Mouse (Mus musculus) stomach, embryonic 14.5 days (tissue): ENCODE measurements around the gene Armh3. TPM values are rescaled to one million over a fixed set of nuclear protein-coding genes. Genes with fewer than 3 reads are reported as not detected.
A peak's percentile ranks its signal among the peaks of the same experiment; 100 is the strongest.
"Not testable (repeated sequence)": the region's sequence is repeated elsewhere in the genome, so short reads cannot be mapped to it uniquely, and the experiment has no call there.

Experiments
- ATAC-seq: fragments of 200-750 bp; cut with Nextera tagmentation; 2 replicates; pipeline ENCODE4 v1.8.0; 2017; ENCODE audit warnings: low read depth, moderate TSS enrichment; ENCODE audit not compliant: insufficient number of reproducible peaks, insufficient read depth, low FRiP score
- H3K27ac ChIP-seq: fragments of 300-500 bp; sonication (generic); 2 replicates; pipeline ENCODE4 v1.5.1; 2014; ENCODE audit warnings: mild to moderate bottlenecking, low read length, moderate library complexity, mixed read lengths
- H3K27me3 ChIP-seq: fragments of 300-500 bp; sonication (generic); 2 replicates; pipeline ENCODE4 v1.6.1; 2014; ENCODE audit warnings: low read length, control low read depth, mixed read lengths; ENCODE audit not compliant: control insufficient read depth, insufficient read depth
- H3K36me3 ChIP-seq: fragments of 300-500 bp; sonication (generic); 2 replicates; pipeline ENCODE4 v1.6.1; 2014; ENCODE audit warnings: mild to moderate bottlenecking, control low read depth, low read length, moderate library complexity, mixed read lengths; ENCODE audit not compliant: control insufficient read depth, insufficient read depth
- H3K4me1 ChIP-seq: fragments of 300-500 bp; sonication (generic); 2 replicates; pipeline ENCODE4 v1.6.1; 2014; ENCODE audit warnings: low read length, control low read depth, mixed read lengths; ENCODE audit not compliant: control insufficient read depth, insufficient read depth
- H3K4me2 ChIP-seq: fragments of 300-500 bp; sonication (generic); replicated peaks from 2 replicates; pipeline ENCODE4 v1.6.1; 2014; ENCODE audit warnings: low read depth, low read length, control low read depth
- H3K4me3 ChIP-seq: fragments of 300-500 bp; sonication (generic); 2 replicates; pipeline ENCODE4 v1.5.1; 2014; ENCODE audit warnings: low read depth, low read length, control low read depth
- H3K9ac ChIP-seq: fragments of 300-500 bp; sonication (generic); replicated peaks from 2 replicates; pipeline ENCODE4 v1.6.1; 2014; ENCODE audit warnings: low read depth, mild to moderate bottlenecking, control low read depth, low read length, moderate library complexity, mixed read lengths
- H3K9me3 ChIP-seq: fragments of 300-500 bp; sonication (generic); 2 replicates; pipeline ENCODE4 v1.6.1; 2016; ENCODE audit warnings: low read depth, low read length, control low read depth; ENCODE audit not compliant: control insufficient read depth
- WGBS: fragments of 180-500 bp; shearing (Covaris S2); extraction: QIAGEN DNeasy Blood & Tissue Kit; methylation state at CpG from one replicate; pipeline ENCODE4 v1.1.7; 2014; 5-methylcytosine and 5-hydroxymethylcytosine counted together
- polyA plus RNA-seq: library from polyadenylated mRNA; unstranded; fragments of >200 nt; fragmentation: Nextera tagmentation; extraction: Ambion mirVana; gene quantifications from 2 replicates; pipeline ENCODE4 v1.2.1, GENCODE M21; 2014

Gene Armh3
- polyA plus RNA-seq, 1 experiment from 2014 or later = 21.0 TPM

DNA sequence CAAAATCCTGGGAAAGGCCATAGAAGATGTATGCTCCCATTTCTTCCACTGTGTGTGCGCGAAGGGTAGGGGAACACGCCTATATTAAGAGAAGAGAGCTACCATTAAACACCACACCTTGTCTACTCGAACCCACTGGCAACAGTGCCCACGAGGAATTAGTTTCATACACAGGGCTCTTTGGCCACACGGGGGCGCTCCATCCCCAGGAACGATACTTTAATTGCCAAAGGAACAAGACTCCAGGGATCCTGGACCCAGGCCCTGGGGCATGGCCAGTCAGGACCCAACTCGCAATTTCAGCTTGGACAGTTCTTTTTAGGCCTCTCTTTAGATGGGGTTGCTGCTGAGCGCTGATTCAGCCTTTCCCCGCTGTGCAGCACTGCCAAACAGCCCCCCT lies 185.0 kb downstream of the Armh3 start:
- 5% methylated on average over 11 of the region's 11 CpGs for WGBS
- Histone ChIP-seq H3K9ac (no peak overlapping the region), H3K27me3 (no peaks in the 10 kb centered on the region), H3K4me3 (no peak overlapping the region), H3K4me2 (no peak overlapping the region), H3K4me1 (peaks cover 32% of the 10 kb centered on the region), H3K9me3 (no peaks in the 10 kb centered on the region), H3K27ac (no peak overlapping the region), H3K36me3 (no peaks in the 10 kb centered on the region)
- ATAC-seq = no peak

DNA sequence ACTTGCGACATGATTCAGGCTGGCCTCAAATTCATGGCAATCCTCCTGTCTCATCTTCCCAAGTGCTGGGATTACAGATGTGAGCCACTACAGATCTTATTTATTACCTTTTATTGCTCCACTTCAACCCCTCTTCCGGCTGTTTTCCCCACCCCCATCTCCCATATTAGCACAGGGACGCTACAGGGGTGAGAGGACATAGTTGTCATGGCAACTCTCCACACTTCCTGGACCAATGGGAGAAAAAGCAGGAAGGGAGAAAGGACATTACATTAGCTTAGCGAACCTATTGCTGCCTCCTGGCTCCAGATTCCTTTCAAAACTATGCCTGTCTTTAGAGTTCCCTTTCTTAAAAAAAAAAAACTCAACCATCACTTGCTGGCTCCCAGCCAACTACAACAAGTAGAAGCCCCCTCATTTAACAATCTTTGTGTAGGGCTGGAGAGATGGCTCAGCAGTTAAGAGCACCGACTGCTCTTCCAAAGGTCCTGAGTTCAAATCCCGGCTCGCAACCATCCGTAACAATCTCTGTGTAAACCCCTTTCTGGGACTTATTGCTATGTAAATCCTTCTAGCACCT lies 185.5 kb downstream of the Armh3 start:
- WGBS = 17% methylated on average over 8 of the region's 8 CpGs
- Histone ChIP-seq H3K9me3 (no peaks in the 10 kb centered on the region), H3K27ac (no peak overlapping the region), H3K27me3 (no peaks in the 10 kb centered on the region), H3K9ac (no peak overlapping the region), H3K4me1 (peaks cover 27% of the 10 kb centered on the region), H3K4me2 (peak overlapping the region; percentile 37), H3K4me3 (no peak overlapping the region), H3K36me3 (no peaks in the 10 kb centered on the region)
- ATAC-seq = no peak

DNA sequence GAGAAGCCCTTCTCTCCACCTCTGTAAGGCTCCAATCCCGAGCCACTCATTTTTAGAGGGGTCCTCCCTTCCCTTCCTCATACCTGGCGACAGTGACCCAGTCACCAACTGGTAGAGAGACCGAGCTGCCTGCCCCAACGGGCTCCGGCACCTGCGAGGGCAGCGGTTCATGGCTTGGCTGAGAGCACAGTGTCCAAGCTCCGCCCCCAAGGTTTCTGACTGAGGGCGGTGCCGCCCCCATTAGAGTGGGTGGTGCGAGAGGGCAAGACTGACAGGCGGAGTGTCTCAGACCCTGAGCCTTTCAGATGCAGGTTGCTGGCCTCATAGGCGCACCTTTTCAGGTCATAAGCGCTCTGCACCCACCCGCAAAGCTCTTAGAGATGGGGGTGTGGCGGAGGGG lies 186.2 kb downstream of the Armh3 start:
- H3K9me3 ChIP-seq = no peaks in the 10 kb centered on the region
- peak overlapping the region; percentile 37 for H3K4me2 ChIP-seq
- no peak overlapping the region for H3K4me3 ChIP-seq
- no peaks in the 10 kb centered on the region for H3K27me3 ChIP-seq
- WGBS = 3% methylated on average over 16 of the region's 16 CpGs
- no peak overlapping the region for H3K27ac ChIP-seq
- no peak overlapping the region for H3K9ac ChIP-seq
- H3K4me1 ChIP-seq = peaks cover 22% of the 10 kb centered on the region
- ATAC-seq = peak; percentile 46; the same call in 1 of the 2 replicates
- H3K36me3 ChIP-seq = no peaks in the 10 kb centered on the region

DNA sequence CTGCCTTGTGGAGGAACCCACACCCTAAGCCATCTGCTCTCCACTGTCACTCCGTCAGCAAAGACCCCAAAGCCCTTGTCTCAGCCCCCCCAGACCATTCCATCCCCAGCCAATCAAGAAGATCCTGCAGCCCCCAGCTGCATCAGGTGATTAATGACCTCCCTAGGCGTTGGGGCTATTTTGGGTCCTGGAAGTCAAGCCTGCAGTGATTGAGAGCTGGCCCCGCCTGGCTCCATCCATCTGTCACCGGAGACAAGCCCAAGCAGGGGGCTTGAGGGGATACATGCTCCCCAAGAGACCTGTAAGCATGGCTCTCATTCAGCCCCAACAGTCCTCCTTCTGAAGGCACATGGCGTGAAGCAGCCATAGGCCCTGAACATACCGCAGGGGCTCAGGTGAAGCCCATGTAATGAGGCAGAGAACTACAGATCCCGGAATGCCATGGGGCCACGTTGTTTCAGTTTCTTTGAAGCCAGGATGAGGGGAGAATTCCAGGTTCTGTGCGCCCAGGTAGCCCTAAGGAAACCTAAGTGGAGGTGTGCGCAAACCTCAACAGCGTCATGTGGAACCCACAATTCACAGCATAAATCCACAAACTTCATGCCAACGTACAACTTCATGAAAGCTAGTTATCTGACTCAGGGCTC lies 187.1 kb downstream of the Armh3 start:
- no peak overlapping the region for H3K4me2 ChIP-seq
- 50% methylated on average over 12 of the region's 12 CpGs for WGBS
- H3K36me3 ChIP-seq = no peaks in the 10 kb centered on the region

DNA sequence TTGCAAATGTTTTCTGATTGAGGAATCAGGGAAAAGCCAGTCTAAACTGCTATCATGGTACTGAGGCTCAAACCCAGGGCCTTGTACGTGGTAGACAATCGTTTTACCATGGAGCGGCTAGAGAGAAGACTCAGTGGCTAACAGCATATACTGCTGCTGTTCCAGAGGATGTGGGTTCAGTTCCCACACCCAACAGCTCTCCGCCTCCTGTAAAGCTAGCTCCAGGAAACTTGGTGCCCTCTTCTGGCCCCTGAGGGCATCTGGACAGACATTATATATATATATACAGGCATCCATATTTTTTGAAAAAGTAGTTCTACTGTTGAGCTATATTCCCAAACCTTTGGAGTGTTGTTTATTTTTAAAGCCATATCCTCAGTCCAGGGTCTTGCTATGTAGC lies 190.6 kb downstream of the Armh3 start:
- WGBS = 90% methylated on average over 4 of the region's 4 CpGs
- no peaks in the 10 kb centered on the region for H3K36me3 ChIP-seq
- no peaks in the 10 kb centered on the region for H3K9me3 ChIP-seq
- H3K27me3 ChIP-seq = no peaks in the 10 kb centered on the region
- ATAC-seq = no peak
- no peak overlapping the region for H3K9ac ChIP-seq
- H3K4me3 ChIP-seq = no peak overlapping the region
- no peak overlapping the region for H3K4me2 ChIP-seq
- peaks cover 7% of the 10 kb centered on the region; the same call in 1 of the 2 replicates for H3K4me1 ChIP-seq
- H3K27ac ChIP-seq = no peak overlapping the region

More for the DNA sequence above, 187.1 kb downstream of the Armh3 start:
- no peak overlapping the region for H3K27ac ChIP-seq
- no peaks in the 10 kb centered on the region for H3K9me3 ChIP-seq
- no peak overlapping the region for H3K9ac ChIP-seq
- peaks cover 13% of the 10 kb centered on the region; the same call in 1 of the 2 replicates for H3K4me1 ChIP-seq
- no peak for ATAC-seq
- no peaks in the 10 kb centered on the region for H3K27me3 ChIP-seq
- H3K4me3 ChIP-seq = no peak overlapping the region

DNA sequence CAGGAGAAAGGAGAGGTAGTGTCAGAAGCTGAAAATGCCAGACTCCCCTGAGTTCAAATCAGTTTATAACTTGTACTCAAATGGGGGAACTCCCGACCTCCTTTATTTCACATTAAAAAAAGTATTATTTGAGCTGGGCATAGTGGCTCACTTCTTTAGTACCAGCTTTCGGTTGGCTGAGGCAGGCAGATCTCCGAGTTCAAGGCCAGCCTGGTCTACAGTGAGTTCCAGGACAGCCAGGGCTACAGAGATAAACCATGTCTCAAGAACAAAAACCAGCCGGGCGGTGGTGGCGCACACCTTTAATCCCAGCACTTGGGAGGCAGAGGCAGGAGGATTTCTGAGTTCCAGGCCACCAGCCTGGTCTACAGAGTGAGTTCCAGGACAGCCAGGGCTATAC lies 192.5 kb downstream of the Armh3 start:
- not testable (repeated sequence) for H3K27ac ChIP-seq
- 90% methylated on average over 6 of the region's 6 CpGs for WGBS

DNA sequence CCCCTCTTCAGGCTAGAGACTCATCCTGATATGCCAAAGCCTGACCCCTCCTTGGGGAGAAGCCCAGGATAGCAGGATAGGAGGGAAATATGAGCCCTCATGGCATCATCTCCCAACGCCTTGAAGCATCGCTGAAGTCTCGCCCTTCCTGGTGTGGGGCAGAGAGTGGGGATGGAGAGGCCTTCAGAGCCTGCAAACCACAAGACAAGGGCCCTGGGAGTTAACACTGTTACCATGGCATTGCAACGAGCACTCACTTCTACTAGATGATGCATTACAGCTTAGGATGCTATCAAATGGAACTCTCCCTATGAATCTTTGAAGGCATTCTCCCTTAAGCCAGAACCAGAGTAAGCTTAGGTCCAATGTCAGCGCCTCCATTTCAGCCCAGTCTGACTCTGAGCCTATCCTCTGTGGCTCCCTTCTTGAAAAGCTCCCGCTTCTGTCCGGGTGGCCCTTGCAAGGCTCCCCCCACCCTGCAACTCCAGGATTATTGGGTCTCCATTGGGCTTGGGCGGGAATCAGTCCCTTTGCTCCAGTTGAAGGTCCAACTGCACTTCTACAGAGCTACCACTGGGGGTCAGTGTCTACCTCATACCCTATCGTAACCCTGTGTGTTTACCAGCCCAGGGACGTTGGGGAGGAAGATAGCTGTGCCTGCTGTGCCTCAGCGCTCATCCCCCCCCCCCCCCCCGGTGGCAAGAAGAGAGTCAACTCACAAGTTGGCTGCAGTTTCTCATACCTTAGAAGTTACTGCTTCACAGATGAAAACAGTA lies 193.5 kb downstream of the Armh3 start:
- Histone ChIP-seq H3K4me3 (no peak overlapping the region), H3K27ac (no peak overlapping the region), H3K9me3 (no peaks in the 10 kb centered on the region), H3K9ac (no peak overlapping the region), H3K36me3 (no peaks in the 10 kb centered on the region), H3K4me2 (no peak overlapping the region), H3K4me1 (no peaks in the 10 kb centered on the region), H3K27me3 (no peaks in the 10 kb centered on the region)
- 0 out of 2 replicates have a peak, but pooled peaks have one; percentile 61 for ATAC-seq
- 25% methylated on average over 12 of the region's 12 CpGs for WGBS

More for the DNA sequence above, 192.5 kb downstream of the Armh3 start:
- not testable (repeated sequence) for H3K27me3 ChIP-seq, ATAC-seq, H3K9ac ChIP-seq, H3K36me3 ChIP-seq, H3K9me3 ChIP-seq, H3K4me3 ChIP-seq, H3K4me1 ChIP-seq, H3K4me2 ChIP-seq

DNA sequence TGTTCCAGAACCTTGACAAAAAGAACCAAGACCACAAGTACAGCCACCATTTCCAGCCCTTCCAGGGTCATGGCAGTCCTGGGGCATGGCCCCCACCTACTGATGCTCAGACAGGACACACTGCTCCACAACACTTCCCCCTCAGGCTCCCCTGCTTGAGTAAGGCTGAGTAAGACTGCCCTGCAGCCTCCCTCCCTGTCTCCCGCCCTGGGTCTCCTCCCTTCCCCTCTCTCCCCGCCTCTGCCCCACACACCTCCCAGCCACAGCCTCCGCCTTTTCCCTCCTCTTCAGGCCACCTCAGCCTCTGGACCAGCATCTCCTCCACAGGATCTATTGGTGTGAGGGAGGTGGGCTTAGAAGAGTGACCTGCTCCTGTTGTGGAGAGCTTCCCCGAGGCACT lies 194.9 kb downstream of the Armh3 start:
- Histone ChIP-seq H3K4me1 (no peaks in the 10 kb centered on the region), H3K36me3 (no peaks in the 10 kb centered on the region), H3K4me2 (no peak overlapping the region), H3K9ac (no peak overlapping the region), H3K4me3 (no peak overlapping the region), H3K27ac (no peak overlapping the region), H3K27me3 (no peaks in the 10 kb centered on the region), H3K9me3 (no peaks in the 10 kb centered on the region)
- ATAC-seq = no peak
- WGBS = 11% methylated on average over 4 of the region's 4 CpGs
